Comparison of ENCODE assay signal across 27 mouse cellular contexts in the genomic region with DNA sequence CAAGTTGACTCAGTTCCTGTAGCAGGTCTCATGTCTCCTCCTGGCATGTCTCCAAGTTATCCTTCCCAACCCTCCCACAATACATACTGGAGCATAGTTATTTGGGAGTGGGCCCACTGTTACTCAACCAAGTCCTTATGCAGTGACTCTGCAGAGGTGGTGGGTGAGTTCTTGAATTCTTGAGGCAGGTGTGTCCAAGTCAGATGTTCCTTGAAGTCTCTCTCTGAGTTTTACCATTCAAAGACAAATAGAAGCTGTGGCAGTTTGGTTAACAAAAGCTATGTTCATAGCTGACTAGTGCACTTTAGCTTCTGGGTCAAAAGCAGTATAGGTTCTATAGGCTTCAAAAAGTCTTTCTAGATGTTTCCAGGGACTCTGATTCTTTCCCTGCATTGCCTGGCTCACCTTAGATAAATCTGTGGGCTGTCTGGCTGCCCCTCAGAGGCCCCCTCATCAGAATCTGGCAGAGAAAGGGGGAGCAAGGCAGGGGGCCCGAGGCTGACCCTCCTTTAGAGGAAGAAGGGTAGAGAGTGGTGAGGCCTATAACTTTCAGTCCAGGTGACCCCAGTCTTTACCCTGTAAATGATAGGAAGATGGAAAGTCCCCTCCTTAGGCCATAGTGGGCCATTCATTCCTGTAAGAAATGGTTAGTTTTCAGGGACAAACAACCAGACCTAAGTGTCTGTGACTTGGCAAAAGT.
"Had no signal": no experiment of that assay in that cellular context is flagged by ENCODE, and none has a peak within 500 bp of the region (broad histone marks: within the 10 kb centered on the region; RNA-seq: fewer than 3 reads in every experiment).

No protein-coding gene starts in this region.

- ATAC-seq: hindbrain, embryonic 16.5 days; inflammation-experienced regulatory T-cells, adult 6 months; intestine, embryonic 15.5 days; intestine, postnatal 0 days; liver, embryonic 12.5 days had no signal

- DNase-seq: gastrocnemius, adult 2 months; gastrocnemius, postnatal 10 days; gastrocnemius, postnatal 25 days; heart, postnatal 10 days; heart, postnatal 4 days; kidney, adult 18-20 months; kidney, adult 9 months; kidney, postnatal 14 days; kidney, postnatal 36 days; layer of hippocampus, adult 9-11 months; layer of hippocampus, postnatal 36 days; left cerebral cortex, postnatal 4 days had no signal

- H3K9me3 ChIP-seq: hindbrain, embryonic 12.5 days; intestine, embryonic 15.5 days had no signal

- H3K4me3 ChIP-seq: gastrocnemius, adult 2 months; heart, adult 2 months; heart, embryonic 12.5 days; hindbrain, embryonic 10.5 days; hindbrain, embryonic 12.5 days; intestine, embryonic 15.5 days; kidney, embryonic 15.5 days; limb, embryonic 13.5 days; limb, embryonic 15.5 days; liver, embryonic 12.5 days had no signal

- H3K27me3 ChIP-seq: heart, embryonic 12.5 days; hindbrain, embryonic 12.5 days; intestine, embryonic 15.5 days; kidney, embryonic 15.5 days; limb, embryonic 13.5 days; limb, embryonic 15.5 days; liver, embryonic 12.5 days had no signal

- H3K36me3 ChIP-seq: hindbrain, embryonic 12.5 days; liver, embryonic 12.5 days had no signal

- H3K27ac ChIP-seq: gastrocnemius, adult 2 months; heart, adult 2 months; hindbrain, embryonic 10.5 days; hindbrain, embryonic 12.5 days; hindbrain, embryonic 14.5 days; intestine, embryonic 15.5 days; kidney, embryonic 15.5 days; kidney, postnatal 0 days; limb, embryonic 13.5 days; limb, embryonic 15.5 days; liver, embryonic 12.5 days; liver, embryonic 14.5 days had no signal
